Mouse (Mus musculus): Measurements from ENCODE around the gene Ppp1r17.

- TF ChIP-seq CTCF (IDR thresholded peaks at IDR 0.05; ENCODE audit: extremely low read depth, insufficient read depth, low read length) (no peak), POLR2A (IDR thresholded peaks at IDR 0.05; ENCODE audit: extremely low read depth, insufficient read depth, low read length) (no peak)
Measured at GRCm38 (mm10) chr6:56035054-56035453, 17.8 kb downstream of the Ppp1r17 start.

Data from cortical plate, adult 2 months (tissue).